Mouse (Mus musculus): ENCODE data around the gene Serpinb9.
"Not testable (repeated sequence)": the region's sequence is repeated elsewhere in the genome, so short reads cannot be mapped to it uniquely, and the experiment has no call there.

The Serpinb9 gene

DNA sequence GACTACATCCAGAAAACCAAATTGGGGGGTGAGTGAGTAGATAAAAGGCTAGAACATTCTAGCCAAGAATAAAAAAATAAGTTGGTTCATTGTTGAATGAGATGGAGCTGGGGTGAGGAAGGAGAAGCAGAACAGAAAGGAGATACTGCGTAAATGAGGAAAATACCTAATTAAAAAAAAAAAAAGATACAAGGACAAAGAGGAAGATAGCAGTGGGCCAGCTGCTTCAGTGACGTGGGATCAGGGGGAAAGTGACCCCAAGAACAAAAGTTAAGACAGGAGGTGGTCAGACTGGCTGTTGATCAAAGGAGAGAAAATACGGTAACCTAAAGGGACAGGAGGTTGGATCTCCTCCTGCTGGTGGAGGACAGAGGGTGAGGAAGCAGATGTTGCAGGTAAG is at the start of gene Serpinb9:
Gene Serpinb9 (plus strand): TSS at position 301 of the 400 bp plus-strand sequence.
- DNase-seq, result no peak

DNA sequence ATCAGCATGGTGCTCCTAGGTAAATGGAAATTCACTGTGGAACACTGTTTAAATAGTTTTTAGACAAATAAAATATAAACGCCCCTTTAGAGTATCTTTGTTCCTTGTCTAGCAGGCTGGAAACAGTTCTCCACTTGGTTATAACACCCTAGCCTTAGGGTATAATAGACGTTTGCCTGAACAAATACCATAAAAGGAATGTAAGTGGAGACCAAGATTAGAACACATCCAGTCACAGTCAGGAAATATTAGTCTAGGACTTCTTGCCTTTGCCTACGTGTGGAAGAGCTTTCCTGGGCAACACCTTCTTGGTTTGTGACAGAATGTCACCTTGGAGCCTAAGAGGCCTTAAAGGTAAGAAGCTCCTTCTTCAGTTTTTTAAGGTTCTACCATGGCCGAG is 46.5 kb upstream of the Serpinb9 start:
- no peak for DNase-seq

DNA sequence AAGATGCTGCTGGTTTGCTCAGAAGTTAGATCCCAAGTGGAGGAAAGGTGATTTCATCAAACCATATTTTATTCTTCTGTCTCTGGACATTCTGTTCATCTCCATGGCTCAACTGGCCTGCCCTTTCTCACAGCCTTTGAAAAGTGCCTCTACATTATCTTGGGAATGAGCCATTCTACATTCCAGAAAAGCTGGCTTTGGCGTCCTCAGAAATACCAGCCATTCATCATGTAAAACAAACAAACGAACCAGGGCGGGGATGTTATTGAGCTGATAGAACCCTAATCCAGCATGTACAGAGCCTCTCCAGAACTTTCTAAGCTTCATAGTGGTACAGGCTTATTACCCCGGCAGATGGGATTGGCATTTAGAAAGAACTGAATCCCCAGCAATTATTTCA is 45.1 kb upstream of the Serpinb9 start:
- DNase-seq, result no peak

DNA sequence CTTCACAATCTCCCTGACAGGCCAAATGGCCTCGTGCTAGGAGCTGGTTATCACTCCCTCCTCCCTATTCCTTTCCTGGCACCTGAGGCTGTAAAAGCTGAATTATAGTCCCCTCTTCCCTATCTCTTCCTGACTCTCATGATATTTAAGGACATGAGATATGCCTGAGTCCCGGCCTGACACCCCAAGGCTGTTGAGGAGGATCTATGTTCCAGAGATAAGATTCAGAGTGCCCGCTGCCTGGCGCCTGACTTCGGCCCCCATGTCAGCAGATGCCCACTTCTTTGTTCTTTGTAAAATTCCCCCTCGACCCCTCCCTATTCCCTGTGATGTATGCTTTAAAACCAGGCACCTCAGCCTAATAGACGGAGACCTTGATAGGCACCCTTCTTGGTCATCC is 44.5 kb upstream of the Serpinb9 start:
- not testable (repeated sequence) for DNase-seq

DNA sequence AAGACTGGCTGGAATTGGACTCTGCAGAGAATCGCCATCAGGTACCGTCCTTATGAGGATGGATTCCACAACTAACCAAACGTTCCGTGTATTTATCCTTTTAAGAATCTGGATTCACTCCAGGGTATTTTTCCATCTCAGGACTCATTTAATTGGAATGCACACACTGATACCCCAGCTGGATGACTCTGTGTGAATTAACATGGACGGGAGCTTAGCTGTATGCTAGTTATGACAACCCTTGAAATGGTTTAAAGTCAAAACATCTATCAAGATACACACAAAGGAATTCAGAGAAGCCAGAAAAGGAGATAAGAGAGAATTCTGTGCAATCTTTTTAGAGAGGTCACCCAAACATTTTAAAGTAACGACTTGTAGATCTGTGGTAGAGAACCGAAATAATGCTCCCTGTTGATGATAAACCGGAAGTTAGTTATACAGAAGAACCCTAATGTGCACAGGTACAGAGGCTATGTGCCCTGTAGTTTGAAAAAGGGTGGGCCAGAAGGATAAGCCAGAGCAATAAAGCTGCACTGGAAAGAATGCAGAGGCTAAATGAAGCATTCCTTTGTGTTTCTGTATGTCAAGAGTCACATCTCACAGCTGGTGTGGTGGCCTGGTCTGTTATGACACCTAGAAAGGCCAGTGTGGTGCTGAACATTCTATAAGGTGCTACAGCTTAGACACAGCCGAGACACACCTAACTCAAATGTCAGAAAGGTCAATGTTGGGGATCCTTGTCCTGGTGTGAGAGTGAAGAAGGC is 38.9 kb upstream of the Serpinb9 start:
- no peak for DNase-seq

DNA sequence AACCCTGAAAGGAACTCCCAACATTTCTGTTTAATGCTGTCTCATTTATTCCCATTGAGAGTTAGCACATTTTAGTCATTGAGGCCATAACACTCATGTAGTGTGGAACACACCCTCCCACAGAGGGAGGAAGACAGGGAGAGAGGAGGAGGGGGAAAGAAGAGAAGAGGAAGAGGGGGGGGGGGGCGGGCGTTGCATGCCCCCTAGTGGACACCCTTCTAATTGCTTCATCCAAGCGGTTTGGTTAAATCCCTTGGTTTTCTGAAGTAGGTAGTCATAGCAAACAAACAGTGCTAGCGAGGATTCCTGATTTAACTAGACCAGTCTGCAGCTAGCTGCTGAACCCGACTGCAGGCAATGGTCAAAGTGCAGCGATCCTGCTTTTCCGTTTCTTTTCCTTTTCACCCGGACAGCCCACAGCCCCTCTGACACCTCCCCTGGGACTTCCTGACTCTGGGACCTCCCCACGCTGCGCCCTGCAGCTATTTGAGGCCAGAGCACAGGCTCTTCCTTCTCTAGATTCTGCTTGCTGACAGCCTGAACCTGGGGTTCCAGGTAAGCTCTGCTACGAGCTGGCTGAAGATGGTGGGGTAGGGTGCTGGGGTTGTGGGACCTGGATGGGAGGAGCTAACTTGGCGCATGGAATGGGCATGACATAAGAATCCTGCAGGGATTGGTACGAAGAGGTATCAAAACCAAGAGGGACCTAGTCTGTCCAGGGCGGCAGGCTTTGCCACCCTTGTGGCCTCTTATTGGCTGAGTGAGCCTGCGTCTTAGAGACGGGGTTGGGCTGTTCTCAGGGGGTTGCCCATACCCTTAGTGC is 37.9 kb upstream of the Serpinb9 start, which contains the start of gene Serpinb6b:
Gene Serpinb6b (plus strand): TSS at position 221 of the 823 bp plus-strand sequence.
- no peak for DNase-seq

DNA sequence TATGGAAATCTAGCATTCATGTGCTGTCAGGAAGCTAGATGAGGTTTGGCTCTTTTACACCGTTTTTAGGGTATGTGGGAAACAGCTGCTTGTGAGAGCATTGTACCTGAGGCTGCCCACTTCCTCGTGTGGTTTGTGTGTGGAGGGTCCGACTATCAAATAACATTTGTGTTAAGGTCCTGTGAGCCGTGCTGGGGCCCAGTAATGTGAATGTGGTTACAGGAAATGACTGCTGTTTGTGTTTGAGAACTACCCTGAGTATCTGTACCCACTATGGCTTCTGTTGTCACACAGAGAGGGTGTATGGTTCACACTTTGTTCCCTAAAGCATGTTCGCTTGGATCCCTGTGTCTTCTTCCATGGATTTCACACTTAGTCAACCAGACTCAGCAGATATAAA is 36.9 kb upstream of the Serpinb9 start:
- DNase-seq, result no peak

DNA sequence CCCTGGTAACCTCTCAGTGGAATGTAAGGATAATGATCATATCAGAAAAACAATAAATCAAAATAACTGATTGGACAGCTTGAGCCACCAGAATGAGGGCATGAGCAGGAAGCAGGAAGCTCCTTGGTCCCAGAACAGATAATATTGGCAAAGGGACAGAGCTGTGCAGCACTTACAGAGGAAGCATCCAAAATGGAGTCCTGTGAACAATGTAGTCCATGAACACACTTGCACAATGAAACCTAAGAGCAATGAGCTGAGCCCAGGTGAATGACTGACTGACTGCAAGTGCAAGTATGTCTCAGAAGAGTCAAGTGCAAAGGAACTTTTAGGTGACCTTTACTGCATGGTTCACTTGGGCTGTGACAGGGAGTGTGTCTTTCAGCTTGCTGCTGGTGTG is 35.8 kb upstream of the Serpinb9 start:
- DNase-seq, result no peak

DNA sequence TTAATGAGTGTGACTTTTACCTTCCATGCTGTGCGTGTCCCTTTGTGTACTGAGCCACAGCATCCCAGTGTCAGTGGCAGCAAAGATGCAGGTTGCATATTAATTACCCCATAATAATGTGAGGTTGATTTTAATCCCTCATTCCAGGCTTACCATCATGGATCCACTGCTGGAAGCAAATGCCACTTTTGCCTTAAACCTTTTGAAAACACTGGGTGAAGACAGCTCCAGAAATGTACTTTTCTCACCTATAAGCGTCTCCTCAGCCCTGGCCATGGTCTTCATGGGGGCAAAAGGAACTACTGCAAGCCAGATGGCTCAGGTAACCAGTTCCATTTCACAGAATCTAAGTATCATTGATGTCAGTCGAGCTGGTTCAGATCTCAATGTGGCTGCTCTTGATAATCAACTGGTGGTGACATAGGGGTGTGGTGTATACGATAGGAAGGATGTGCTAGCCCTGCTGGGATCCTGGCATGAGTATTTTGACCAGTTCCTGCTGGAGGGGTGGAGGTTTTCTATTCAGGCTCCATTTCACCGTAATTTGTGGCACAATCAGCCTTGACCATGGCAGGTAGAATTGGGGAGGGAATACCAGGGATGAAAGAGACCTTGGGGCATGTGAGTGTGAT is 34.6 kb upstream of the Serpinb9 start:
- DNase-seq, result no peak

DNA sequence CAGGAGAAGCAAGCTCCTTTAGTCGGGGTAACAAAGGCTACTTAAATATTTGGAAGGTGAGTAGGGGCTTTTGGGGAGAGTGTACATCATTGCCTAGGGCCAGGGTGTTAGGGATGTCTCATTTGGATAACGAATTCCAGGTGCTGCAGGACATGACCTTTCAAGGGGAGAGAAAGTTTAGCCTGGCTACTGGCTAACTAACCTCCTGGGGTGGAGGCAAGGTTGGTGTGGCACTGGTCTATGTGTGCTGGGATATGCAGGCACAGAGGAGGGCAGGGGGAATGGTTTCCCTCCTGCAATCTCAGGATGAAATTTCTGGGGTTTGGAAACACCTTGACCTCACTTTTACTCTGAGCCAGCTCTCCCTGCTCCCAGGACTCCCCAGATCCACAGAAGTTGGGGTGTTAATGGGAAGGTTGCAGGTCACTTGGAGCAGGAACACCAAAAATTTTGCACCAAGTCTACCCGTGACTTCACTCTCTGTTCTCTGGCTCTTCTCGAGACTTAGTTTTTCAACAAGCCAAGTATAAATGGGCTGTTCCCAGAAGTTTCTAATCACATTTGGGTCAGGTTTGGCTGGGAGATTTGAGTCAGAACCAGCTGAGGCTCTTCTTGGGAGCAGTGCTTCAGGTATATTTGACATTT is 33.9 kb upstream of the Serpinb9 start:
- DNase-seq, result no peak

DNA sequence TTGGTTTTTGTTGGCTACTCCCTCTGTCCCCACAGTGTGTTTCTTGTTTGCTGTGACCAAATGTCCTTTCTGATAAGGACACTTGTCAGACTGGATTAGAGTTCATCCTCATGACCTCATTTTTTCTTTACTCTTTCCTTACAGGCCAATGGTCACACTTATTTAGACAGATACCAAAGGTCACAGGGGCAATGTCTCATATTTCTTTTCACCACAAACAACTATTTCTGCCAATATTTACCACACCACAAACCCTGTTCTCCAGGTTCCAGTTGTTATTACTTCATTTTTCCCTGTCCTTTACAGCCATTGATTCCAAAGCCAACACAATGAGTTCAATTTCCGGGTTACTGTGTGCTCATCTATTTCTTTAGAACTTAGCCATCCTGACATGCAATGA is 33.4 kb upstream of the Serpinb9 start:
- DNase-seq, result no peak

DNA sequence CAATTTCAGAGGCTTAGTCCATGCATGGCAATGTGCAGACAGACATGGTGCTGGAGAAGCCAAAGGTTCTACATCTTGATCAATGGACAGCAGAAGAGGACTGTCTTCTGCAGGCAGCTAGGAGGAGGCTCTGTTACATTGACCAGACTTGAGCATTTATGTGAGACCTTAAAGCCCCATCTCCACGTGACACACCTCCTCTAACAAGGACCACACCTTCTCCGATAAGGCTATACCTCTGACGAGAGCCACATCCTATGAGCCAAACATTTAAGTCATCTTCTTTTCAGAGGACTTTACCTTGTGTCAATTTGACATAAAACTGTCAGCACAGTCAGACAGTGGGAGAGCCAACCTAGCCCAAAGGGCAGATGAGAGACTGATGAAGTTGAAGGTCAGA is 32.3 kb upstream of the Serpinb9 start:
- DNase-seq, result no peak

DNA sequence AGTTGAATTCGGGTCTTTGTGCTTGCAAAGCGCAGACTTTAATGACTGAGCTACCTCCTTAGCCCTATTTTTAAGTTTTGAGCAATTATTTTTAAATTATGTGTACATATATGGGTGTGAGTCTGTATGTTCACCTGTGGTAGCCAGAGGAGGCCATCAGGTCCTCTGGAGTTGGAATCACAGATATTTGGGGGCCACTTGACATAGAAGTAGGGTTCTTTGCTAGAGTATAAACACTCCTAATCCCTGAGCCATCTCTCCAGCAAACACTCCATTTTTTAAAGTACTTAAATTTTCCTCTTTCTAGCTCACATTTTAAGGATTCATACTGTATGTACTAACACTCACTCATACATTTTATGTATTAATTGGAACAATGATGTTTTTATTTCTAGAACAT is 28.8 kb upstream of the Serpinb9 start:
- DNase-seq, result no peak

DNA sequence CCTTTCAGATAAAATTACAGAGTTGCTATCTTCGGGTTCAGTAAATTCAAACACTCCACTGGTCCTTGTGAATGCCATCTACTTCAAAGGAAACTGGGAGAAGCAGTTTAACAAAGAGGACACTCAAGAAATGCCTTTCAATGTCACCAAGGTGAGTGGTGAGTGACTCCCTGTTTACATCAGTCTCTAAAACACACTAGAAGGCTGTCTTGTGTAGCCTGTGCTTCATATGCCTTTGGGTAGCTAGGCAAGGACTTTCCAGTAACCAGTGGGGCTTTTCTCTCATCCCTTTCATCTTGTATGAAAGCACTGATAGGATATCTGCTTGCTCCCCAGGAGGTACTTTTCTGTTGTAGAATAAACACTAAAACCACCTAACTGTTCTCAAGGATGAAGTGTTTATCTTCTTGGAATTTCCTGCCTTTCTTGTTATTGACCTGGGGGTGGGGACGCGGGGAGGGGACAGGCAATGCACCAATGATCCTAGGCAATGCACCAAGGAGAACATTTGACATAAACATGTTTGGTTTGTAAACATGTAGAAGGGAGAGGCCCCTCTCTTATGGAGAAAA is 28.1 kb upstream of the Serpinb9 start:
- DNase-seq, result no peak

DNA sequence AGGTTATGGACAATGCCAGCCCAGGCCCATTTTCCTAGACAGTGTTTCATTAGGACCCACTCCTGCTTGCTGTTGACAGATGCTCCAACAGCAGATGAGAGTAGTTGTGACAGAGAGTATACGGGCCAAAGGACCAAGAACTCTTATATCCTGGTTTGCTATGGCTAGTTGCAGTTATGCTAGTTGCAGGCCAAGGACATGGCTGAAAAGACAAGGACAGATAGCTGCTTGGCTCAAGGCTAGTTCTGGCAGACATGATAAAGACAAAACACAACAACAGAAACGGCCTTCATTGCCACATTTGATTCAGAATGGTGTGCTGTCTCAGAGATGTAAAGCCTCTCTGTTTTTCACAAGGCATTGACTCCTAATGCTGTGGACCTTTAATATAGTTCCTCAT is 27.3 kb upstream of the Serpinb9 start:
- DNase-seq, result no peak

DNA sequence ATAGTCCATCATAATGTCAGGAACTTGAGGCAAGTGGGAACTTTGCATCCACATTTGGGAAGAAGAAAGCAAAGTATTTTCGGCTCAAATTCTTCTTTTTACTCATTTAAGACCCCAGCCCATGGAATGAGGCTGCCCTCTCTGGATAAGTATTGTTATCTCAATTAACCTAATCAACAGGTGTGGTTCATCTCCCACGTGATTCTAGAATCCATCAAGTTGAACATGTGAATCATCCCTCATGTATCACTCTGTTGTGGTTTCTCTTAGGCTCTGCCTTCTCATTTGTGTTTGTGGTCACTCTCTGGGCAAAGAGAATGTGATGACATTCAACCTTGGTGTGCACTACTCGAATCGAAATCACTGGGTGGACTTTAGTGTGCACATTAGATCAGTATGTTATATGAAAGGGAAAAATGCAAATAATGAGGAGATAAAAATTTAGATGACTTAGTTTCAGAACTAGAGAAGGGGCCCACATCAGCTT is 20.5 kb upstream of the Serpinb9 start:
- no peak for DNase-seq

DNA sequence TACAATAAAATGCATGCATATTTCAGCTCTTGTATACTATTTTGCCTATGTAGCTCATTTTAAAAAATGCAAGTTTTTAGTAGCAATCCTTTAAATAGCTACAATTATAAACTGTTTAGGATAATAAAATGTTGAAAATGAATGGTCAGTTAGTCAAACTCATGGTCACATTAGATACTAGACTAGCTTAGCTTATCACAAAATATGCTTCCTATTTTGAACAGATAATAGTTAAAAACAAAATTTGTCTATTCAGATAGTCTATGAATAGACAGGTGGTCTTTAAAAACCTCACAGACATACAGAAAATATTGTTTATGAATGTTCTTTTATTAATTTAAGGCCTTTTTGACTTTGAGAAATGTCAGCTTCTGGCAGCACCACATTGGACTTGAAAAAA is 16.8 kb upstream of the Serpinb9 start:
- no peak for DNase-seq

DNA sequence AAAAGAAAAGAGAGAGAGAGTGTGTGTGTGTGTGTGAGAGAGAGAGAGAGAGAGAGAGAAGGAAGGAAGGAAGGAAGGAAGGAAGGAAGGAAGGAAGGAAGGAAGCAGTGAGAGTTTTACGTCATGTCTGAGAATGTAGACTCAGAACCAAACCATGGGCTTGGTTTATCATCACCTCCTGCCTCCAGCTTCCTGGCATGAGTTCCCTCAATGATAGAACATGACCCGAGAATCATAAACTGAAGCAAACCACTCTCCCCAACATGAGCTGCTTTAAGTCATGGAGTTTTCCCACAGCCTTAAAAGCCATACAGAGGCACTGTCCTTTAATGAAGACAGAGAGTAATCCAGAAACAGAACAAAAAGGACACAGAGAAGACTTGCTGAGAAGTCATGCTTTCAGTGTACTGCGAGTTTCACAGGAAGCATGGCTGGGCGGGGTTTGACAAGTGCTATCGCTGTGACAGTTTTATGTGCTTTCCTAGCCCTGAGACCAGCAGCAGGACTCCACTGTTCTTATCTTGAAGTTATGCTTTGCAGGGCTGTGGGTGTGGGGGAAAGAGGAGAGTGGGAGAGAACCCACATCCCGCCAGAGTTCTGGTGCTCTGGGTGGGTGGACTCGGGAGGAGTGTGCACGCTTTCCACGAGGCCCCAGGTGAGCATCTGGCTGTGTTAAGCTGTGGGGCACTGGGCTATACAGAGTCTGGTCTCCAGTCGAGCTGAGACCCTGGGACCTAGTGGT is 9.7 kb upstream of the Serpinb9 start:
- no peak for DNase-seq

DNA sequence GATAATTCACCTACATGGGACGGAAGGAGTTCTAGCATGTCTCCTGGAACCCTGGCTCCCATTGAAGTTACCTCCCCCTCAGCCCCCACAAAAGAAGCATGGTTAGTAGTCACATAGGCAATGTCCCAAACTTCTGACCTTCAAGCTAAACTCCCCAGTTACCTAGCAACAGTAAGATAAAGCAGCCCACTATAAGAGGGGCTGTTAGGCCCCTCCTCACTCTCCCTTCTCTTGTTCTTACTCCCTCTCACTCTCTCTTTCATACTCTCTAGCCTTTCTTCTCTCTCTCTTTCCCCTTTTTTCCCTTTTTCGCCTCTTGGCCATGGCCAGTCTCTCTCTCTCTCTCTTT is 9.2 kb upstream of the Serpinb9 start:
- no peak for DNase-seq

DNA sequence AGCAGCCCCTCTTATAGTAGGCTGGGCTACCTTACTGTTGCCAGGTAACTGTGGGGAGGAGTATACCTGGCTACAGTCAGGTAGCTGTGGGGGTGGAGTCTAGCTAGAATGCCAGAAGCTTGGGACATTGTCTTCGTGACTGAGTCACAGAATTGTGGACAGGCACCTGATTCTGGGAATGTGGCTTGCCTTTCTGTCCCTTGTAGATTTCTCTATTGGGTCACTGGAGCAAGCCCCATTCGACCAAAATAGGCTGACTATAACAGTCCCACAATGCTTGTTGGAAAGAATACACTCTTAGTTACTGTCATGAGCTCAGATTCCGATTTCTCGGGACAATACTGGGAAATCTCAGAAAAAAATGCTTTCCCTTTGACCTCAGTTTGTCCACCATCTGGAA is 8.0 kb upstream of the Serpinb9 start:
- no peak for DNase-seq

DNA sequence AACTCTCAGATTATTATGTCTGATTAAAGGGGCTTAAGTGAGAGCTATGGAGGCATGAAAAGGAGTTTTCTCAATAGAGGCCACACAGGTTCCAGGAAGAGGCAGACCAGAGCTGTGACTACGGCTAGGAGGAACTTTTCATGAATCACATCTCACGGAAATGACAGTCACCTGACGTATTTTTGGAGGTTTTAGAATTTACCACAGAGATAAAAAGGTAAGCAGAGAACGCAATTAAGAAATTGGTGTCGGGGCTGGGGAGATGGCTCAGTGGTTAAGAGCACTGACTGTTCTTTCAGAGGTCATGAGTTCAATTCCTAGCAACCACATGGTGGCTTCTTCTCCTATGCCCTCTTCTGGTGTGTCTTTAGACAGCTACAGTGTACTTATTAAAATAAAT is 1.7 kb upstream of the Serpinb9 start:
- no peak for DNase-seq
